Mouse (Mus musculus) ES-E14 (cell line): ENCODE results near the gene Fyco1.

Experiments
- CHD2 ChIP-seq: IDR thresholded peaks from 2 replicates; pipeline ENCODE4 v1.6.1; 2014; ENCODE audit warnings: mild to moderate bottlenecking, low read depth, low read length, inconsistent platforms
- HCFC1 ChIP-seq: IDR thresholded peaks from 2 replicates; pipeline ENCODE4 v1.6.1; 2012; ENCODE audit warnings: low read length, inconsistent platforms, borderline replicate concordance; ENCODE audit not compliant: insufficient read depth
- MAFK ChIP-seq: IDR thresholded peaks from 2 replicates; pipeline ENCODE4 v1.6.1; 2014; ENCODE audit warnings: mild to moderate bottlenecking, low read depth, low read length, inconsistent platforms; ENCODE audit not compliant: insufficient read depth
- ZNF384 ChIP-seq: IDR thresholded peaks from 2 replicates; pipeline ENCODE4 v1.6.1; 2012; ENCODE audit warnings: low read depth, low read length, inconsistent platforms

DNA sequence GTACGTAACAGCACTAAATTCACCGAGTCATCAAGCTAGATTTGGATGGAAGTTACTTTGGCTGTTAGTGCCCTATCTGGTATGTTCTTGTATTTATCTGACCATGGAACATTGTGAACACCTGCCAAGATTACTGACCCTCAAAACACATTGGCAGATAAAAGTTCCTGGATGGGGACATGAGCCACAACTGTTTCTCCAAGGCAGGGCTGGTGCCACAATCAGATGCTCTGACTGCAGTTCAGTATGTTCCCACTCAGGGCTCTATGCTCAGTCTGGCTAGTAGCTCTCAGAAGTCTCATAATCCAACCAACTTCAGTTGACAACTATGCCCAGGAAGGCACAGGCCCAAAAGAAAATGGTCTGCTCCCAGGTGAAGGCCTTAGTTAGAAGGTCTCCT is 49.3 kb downstream of the Fyco1 start:
- TF ChIP-seq HCFC1, result no peak
- TF ChIP-seq MAFK, result no peak
- TF ChIP-seq CHD2, result no peak
- TF ChIP-seq ZNF384, result no peak
